Mouse (Mus musculus) spleen, adult 10 weeks (tissue): ENCODE measurements around the gene Zscan4f. TPM values are rescaled to one million over a fixed set of nuclear protein-coding genes. Genes with fewer than 3 reads are reported as not detected.

Experiments used
- polyA plus RNA-seq: library from polyadenylated mRNA; stranded (reverse); fragments of 350-450 nt; fragmentation: Illumina TruSeq; extraction: RNeasy Lipid Tissue Mini Kit (QIAGEN cat#74804); gene quantifications from one replicate; pipeline ENCODE4 v1.2.3, GENCODE M21; 2015; ENCODE audit warnings: low replicate concordance; ENCODE audit not compliant: insufficient read depth

Gene Zscan4f
- not detected for polyA plus RNA-seq

DNA sequence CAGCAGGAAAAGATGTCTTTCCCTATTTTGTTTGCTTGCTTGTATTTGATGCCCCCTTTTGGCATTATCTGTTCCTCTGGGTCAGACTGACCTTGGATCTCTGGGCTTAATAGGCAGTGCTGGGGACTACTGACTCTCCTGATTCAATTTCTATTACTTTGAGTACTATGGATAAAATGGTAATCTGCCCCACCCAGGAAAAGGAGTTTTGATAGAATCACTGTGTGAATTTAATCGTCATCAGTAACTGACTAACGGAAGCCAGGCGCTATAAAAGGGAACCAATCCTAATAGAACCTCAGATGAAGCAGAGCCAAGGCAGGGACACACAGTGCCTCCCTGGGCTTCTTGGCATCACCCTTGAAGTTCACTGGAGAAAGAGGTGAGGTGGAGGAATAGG lies at the start of gene Zscan4f:
TSS of gene Zscan4f (plus strand) at position 301 of the 400 bp plus-strand sequence.

Other genes starting within 250 kb of the Zscan4f start
- gene Zscan4d, start 231.8 kb upstream of the Zscan4f start, polyA plus RNA-seq = not detected
- not detected for gene Zscan4e, start 87.2 kb upstream of the Zscan4f start, polyA plus RNA-seq
- gene Zscan4-ps2, start 116.4 kb downstream of the Zscan4f start, polyA plus RNA-seq = not detected
- gene Zscan4-ps3, start 211.4 kb downstream of the Zscan4f start, polyA plus RNA-seq = not detected